Mouse (Mus musculus) CH12.LX (cell line): ENCODE measurements at regions not wholly inside any gene's neighbourhood (a gene's known extent, or its start where the extent isn't known, plus 50 kb on each side); places are given as distances from the start of the nearest gene placed in this dataset.

Source experiments
- DNase-seq: peaks from one replicate; pipeline ENCODE4 v3.0.0-alpha.2; 2013; ENCODE audit errors: extremely low read depth
- H3K27ac ChIP-seq: 2 replicates; pipeline ENCODE4 v1.5.1; 2012; ENCODE audit warnings: low read depth, mild to moderate bottlenecking, control low read depth, moderate library complexity; ENCODE audit not compliant: insufficient read depth
- H3K27me3 ChIP-seq: replicated peaks from 2 replicates; pipeline ENCODE3; 2012; ENCODE audit warnings: inconsistent platforms
- H3K36me3 ChIP-seq, 2 experiments: replicated peaks in 1 of 2; 2 replicates each; pipeline versions ENCODE3 to v1.6.1; 2012; ENCODE audit warnings: inconsistent platforms in 1 of 2, low read length in 1 of 2, mild to moderate bottlenecking in 1 of 2, mixed read lengths in 1 of 2, moderate library complexity in 1 of 2; ENCODE audit not compliant: control insufficient read depth in 1 of 2, insufficient read depth in 1 of 2
- H3K4me1 ChIP-seq, 2 experiments: 2 replicates each; pipeline ENCODE4 v1.6.1; 2012; ENCODE audit warnings: inconsistent platforms in 1 of 2, moderate library complexity in 1 of 2; ENCODE audit not compliant: insufficient read depth in 2 of 2, control insufficient read depth in 1 of 2
- H3K4me2 ChIP-seq: 2 replicates; pipeline ENCODE4 v1.6.1; 2012; ENCODE audit warnings: low read depth, mild to moderate bottlenecking, control low read depth; ENCODE audit not compliant: poor library complexity, insufficient read depth, severe bottlenecking
- H3K4me3 ChIP-seq, 3 experiments: fragments of 150-350 bp in 1 of 3; sonication (generic) in 1 of 3; replicated peaks in 1 of 3; 2 replicates each; pipeline versions ENCODE3 to v1.5.1; 2011 to 2012; ENCODE audit warnings: low read depth in 2 of 3, low read length in 2 of 3, mild to moderate bottlenecking in 2 of 3, moderate library complexity in 2 of 3, control low read depth in 1 of 3, improper control_type of control experiment in 1 of 3, inconsistent platforms in 1 of 3, mixed read lengths in 1 of 3; ENCODE audit not compliant: poor library complexity in 1 of 3
- H3K79me2 ChIP-seq: replicated peaks from 2 replicates; pipeline ENCODE4 v1.6.1; 2012; ENCODE audit warnings: mild to moderate bottlenecking, moderate library complexity; ENCODE audit not compliant: control insufficient read depth, poor library complexity, insufficient read depth, severe bottlenecking; ENCODE audit errors: extremely low read depth
- H3K9ac ChIP-seq: 2 replicates; pipeline ENCODE4 v1.6.1; 2012; ENCODE audit warnings: low read depth, mild to moderate bottlenecking, control low read depth, moderate library complexity; ENCODE audit not compliant: insufficient read depth
- H3K9me3 ChIP-seq: replicated peaks from 2 replicates; pipeline ENCODE3; 2012; ENCODE audit warnings: low read length, inconsistent platforms, mixed read lengths
- CHD1 ChIP-seq: IDR thresholded peaks from 2 replicates; pipeline ENCODE4 v1.6.1; 2012; ENCODE audit warnings: low read depth, low read length, improper control_type of control experiment, inconsistent platforms
- CHD2 ChIP-seq: IDR thresholded peaks from 2 replicates; pipeline ENCODE4 v1.6.1; 2011; ENCODE audit warnings: low read length, improper control_type of control experiment
- ELF1 ChIP-seq: IDR thresholded peaks from 2 replicates; pipeline ENCODE4 v1.6.1; 2014; ENCODE audit warnings: low read depth, mild to moderate bottlenecking, inconsistent platforms, low read length, improper control_type of control experiment
- EP300 ChIP-seq: IDR thresholded peaks from 2 replicates; pipeline ENCODE4 v1.6.1; 2011; ENCODE audit warnings: low read length, improper control_type of control experiment
- ETS1 ChIP-seq: conservative IDR thresholded peaks from 2 replicates; pipeline ENCODE4 v1.6.1; 2012; ENCODE audit warnings: low read depth, mild to moderate bottlenecking, inconsistent platforms, low read length, improper control_type of control experiment, moderate library complexity
- GABPA ChIP-seq: IDR thresholded peaks from 2 replicates; pipeline ENCODE4 v1.6.1; 2012; ENCODE audit warnings: low read depth, low read length, improper control_type of control experiment, inconsistent platforms; ENCODE audit not compliant: insufficient replicate concordance
- JUN ChIP-seq: IDR thresholded peaks from 2 replicates; pipeline ENCODE4 v1.6.1; 2011; ENCODE audit warnings: low read depth, mild to moderate bottlenecking, low read length, improper control_type of control experiment, moderate library complexity; ENCODE audit not compliant: insufficient read depth
- JUND ChIP-seq: conservative IDR thresholded peaks from 2 replicates; pipeline ENCODE4 v1.6.1; 2011; ENCODE audit warnings: low read depth, low read length, improper control_type of control experiment
- KAT2A ChIP-seq: IDR thresholded peaks from 2 replicates; pipeline ENCODE4 v1.6.1; 2012; ENCODE audit warnings: low read length, improper control_type of control experiment, inconsistent platforms; ENCODE audit not compliant: insufficient replicate concordance
- MAFK ChIP-seq: IDR thresholded peaks from 2 replicates; pipeline ENCODE4 v1.6.1; 2011; ENCODE audit warnings: low read length, improper control_type of control experiment; ENCODE audit not compliant: insufficient replicate concordance
- MEF2A ChIP-seq: IDR thresholded peaks from 2 replicates; pipeline ENCODE4 v1.6.1; 2014; ENCODE audit warnings: low read depth, mild to moderate bottlenecking, inconsistent platforms, low read length, improper control_type of control experiment, borderline replicate concordance
- NELFE ChIP-seq: IDR thresholded peaks from 2 replicates; pipeline ENCODE4 v1.6.1; 2011; ENCODE audit warnings: low read depth, low read length, improper control_type of control experiment
- PAX5 ChIP-seq: IDR thresholded peaks from 2 replicates; pipeline ENCODE4 v1.6.1; 2012; ENCODE audit warnings: low read length, inconsistent platforms, mixed read lengths
- POLR2A ChIP-seq: IDR thresholded peaks from 2 replicates; pipeline ENCODE4 v1.6.1; 2011; ENCODE audit warnings: low read depth, mild to moderate bottlenecking, improper control_type of control experiment, low read length
- POLR2AphosphoS2 ChIP-seq: IDR thresholded peaks from 2 replicates; pipeline ENCODE4 v1.6.1; 2011; ENCODE audit warnings: low read depth, low read length, improper control_type of control experiment
- RAD21 ChIP-seq: IDR thresholded peaks from 2 replicates; pipeline ENCODE4 v1.6.1; 2011; ENCODE audit warnings: low read depth, mild to moderate bottlenecking, low read length, improper control_type of control experiment, moderate library complexity
- SIN3A ChIP-seq: IDR thresholded peaks from 2 replicates; pipeline ENCODE4 v1.6.1; 2012; ENCODE audit warnings: low read length, improper control_type of control experiment, inconsistent platforms
- SMC3 ChIP-seq: IDR thresholded peaks from 2 replicates; pipeline ENCODE4 v1.6.1; 2011; ENCODE audit warnings: low read depth, low read length, improper control_type of control experiment
- TBP ChIP-seq: conservative IDR thresholded peaks from 2 replicates; pipeline ENCODE4 v1.6.1; 2011; ENCODE audit warnings: low read depth, low read length, improper control_type of control experiment
- USF1 ChIP-seq: IDR thresholded peaks from 2 replicates; pipeline ENCODE4 v1.6.1; 2014; ENCODE audit warnings: low read depth, mild to moderate bottlenecking, inconsistent platforms, low read length, improper control_type of control experiment
- ZC3H11A ChIP-seq: IDR thresholded peaks from 2 replicates; pipeline ENCODE4 v1.6.1; 2012; ENCODE audit warnings: low read depth, mild to moderate bottlenecking, inconsistent platforms, low read length, improper control_type of control experiment
- ZMIZ1 ChIP-seq: IDR thresholded peaks from 2 replicates; pipeline ENCODE4 v1.6.1; 2012; ENCODE audit warnings: low read depth, mild to moderate bottlenecking, inconsistent platforms, low read length, improper control_type of control experiment
- ZNF384 ChIP-seq: IDR thresholded peaks from 2 replicates; pipeline ENCODE4 v1.6.1; 2012; ENCODE audit warnings: low read depth, low read length, improper control_type of control experiment, inconsistent platforms
- dilution Hi-C: fragments of 300-500 bp; cut with MboI; formaldehyde crosslinking; loops from 2 replicates; pipeline ENCODE4 v1.14.3; 2020; ENCODE audit warnings: low sequenced_read_pairs; ENCODE audit not compliant: extremely low pct_unique_long_range_greater_than_20kb, extremely low pct_ligation_motif_present
- in situ Hi-C: fragments of 300-500 bp; cut with MboI; formaldehyde crosslinking; loops from 3 replicates; pipeline ENCODE4 v1.14.3; 2019; ENCODE audit warnings: low sequenced_read_pairs, low pct_ligation_motif_present, low pct_unique_long_range_greater_than_20kb, mixed read lengths

GRCm38 (mm10) chrX:166971721-166972120 is 237.4 kb downstream of the Tmsb4x start:
- H3K4me1 ChIP-seq, result peaks cover 0 to 9% of the 10 kb centered on the region in 2 experiments; a peak in 1 of 4 replicates
- no peak for DNase-seq
- H3K4me3 ChIP-seq, result no peak overlapping the region
- H3K27me3 ChIP-seq, result no peaks in the 10 kb centered on the region
- TF ChIP-seq ETS1 (no peak), MEF2A (no peak), JUND (no peak), MAFK (no peak), ZC3H11A (no peak), USF1 (no peak), ZMIZ1 (no peak), POLR2AphosphoS2 (no peak), SMC3 (no peak), RAD21 (no peak), CHD1 (no peak), CHD2 (no peak), ELF1 (no peak)
- no peak overlapping the region for H3K27ac ChIP-seq
- in situ Hi-C loops (no loop called here), dilution Hi-C loops (no loop called here)
- no peak overlapping the region for H3K4me2 ChIP-seq
- H3K9me3 ChIP-seq, result no peaks in the 10 kb centered on the region
- no peak overlapping the region for H3K9ac ChIP-seq
- H3K36me3 ChIP-seq, result no peaks in the 10 kb centered on the region
- H3K79me2 ChIP-seq, result no peaks in the 10 kb centered on the region

- no peaks in the 10 kb centered on the region for H3K27me3 ChIP-seq
- TF ChIP-seq KAT2A (no peak), JUND (no peak), ZNF384 (no peak), EP300 (no peak), SIN3A (no peak), PAX5 (no peak), POLR2A (no peak), JUN (no peak), NELFE (no peak), USF1 (no peak), TBP (no peak), GABPA (no peak)
- H3K79me2 ChIP-seq, result no peaks in the 10 kb centered on the region
- DNase-seq, result no peak
- no peak overlapping the region for H3K9ac ChIP-seq
- H3K4me1 ChIP-seq, result no peaks in the 10 kb centered on the region
- no peak overlapping the region for H3K4me3 ChIP-seq
- in situ Hi-C loops, result no loop called here
- H3K27ac ChIP-seq, result no peak overlapping the region
- no peaks in the 10 kb centered on the region for H3K9me3 ChIP-seq
- no peak overlapping the region for H3K4me2 ChIP-seq
- no peaks in the 10 kb centered on the region for H3K36me3 ChIP-seq
- dilution Hi-C loops, result no loop called here
Observed at GRCm38 (mm10) chrX:166964656-166965582, 244.2 kb downstream of the Tmsb4x start.
